ENCODE assay signal across 34 mouse cellular contexts in the genomic region with DNA sequence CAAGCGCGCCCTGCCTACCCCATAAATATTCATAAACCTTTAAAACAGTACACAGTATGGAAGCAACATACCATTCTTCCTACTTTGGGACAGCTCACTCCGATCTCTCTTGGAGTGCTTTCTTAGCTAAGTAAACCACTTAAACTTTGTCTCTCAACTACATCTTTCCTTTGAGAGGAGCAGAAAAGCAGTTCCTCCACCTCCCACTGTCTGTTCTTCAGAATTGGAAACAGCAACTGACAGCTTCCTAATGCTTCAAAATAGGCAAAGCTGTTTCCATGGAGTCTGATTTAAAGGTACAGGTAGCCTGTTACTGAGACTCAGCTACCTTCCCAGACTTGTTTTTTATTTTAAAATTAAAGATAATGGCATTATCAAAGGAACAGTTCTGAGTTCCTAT.
"Had no signal": no experiment of that assay in that cellular context is flagged by ENCODE, and none has a peak within 500 bp of the region (broad histone marks: within the 10 kb centered on the region; RNA-seq: fewer than 3 reads in every experiment).

No protein-coding gene starts in this region.

- H3K4me3 ChIP-seq: heart, embryonic 12.5 days; heart, embryonic 13.5 days; heart, embryonic 15.5 days; hindbrain, embryonic 10.5 days; hindbrain, embryonic 12.5 days; hindbrain, embryonic 13.5 days; hindbrain, embryonic 15.5 days; intestine, embryonic 15.5 days; kidney, embryonic 15.5 days; layer of hippocampus, adult 2 months; left cerebral cortex, adult 2 months had no signal

- H3K36me3 ChIP-seq: heart, embryonic 12.5 days; heart, embryonic 13.5 days; heart, embryonic 15.5 days; hindbrain, embryonic 10.5 days; hindbrain, embryonic 12.5 days; hindbrain, embryonic 13.5 days; hindbrain, embryonic 15.5 days; intestine, embryonic 15.5 days; kidney, embryonic 15.5 days had no signal

- H3K9me3 ChIP-seq: heart, embryonic 12.5 days; heart, embryonic 13.5 days; heart, embryonic 15.5 days; hindbrain, embryonic 10.5 days; hindbrain, embryonic 12.5 days; hindbrain, embryonic 13.5 days; hindbrain, embryonic 15.5 days; intestine, embryonic 15.5 days; kidney, embryonic 15.5 days had no signal

- H3K4me1 ChIP-seq: heart, embryonic 12.5 days; heart, embryonic 13.5 days; heart, embryonic 15.5 days; hindbrain, embryonic 10.5 days; hindbrain, embryonic 12.5 days; hindbrain, embryonic 13.5 days; hindbrain, embryonic 15.5 days; intestine, embryonic 15.5 days; kidney, embryonic 15.5 days had no signal

- H3K27ac ChIP-seq: heart, embryonic 13.5 days; heart, embryonic 15.5 days; hindbrain, embryonic 10.5 days; hindbrain, embryonic 12.5 days; hindbrain, embryonic 13.5 days; hindbrain, embryonic 14.5 days; hindbrain, embryonic 15.5 days; hindbrain, postnatal 0 days; intestine, embryonic 15.5 days; kidney, embryonic 15.5 days; kidney, postnatal 0 days; layer of hippocampus, adult 2 months; left cerebral cortex, adult 2 months had no signal

- DNase-seq: heart, postnatal 10 days; heart, postnatal 14 days; heart, postnatal 36 days; heart, postnatal 4 days; kidney, adult 11 months; kidney, adult 18-20 months; kidney, adult 2 months; kidney, adult 8-10 months; kidney, adult 9 months; kidney, postnatal 10 days; kidney, postnatal 14 days; kidney, postnatal 25 days; kidney, postnatal 36 days; kidney, postnatal 4 days; layer of hippocampus, adult 9-11 months; layer of hippocampus, postnatal 36 days had no signal

- H3K9ac ChIP-seq: heart, embryonic 12.5 days; heart, embryonic 13.5 days; heart, embryonic 15.5 days; hindbrain, embryonic 12.5 days; hindbrain, embryonic 13.5 days; hindbrain, embryonic 14.5 days; hindbrain, embryonic 15.5 days; intestine, embryonic 15.5 days; kidney, embryonic 15.5 days had no signal

- H3K27me3 ChIP-seq: heart, embryonic 12.5 days; heart, embryonic 13.5 days; heart, embryonic 15.5 days; hindbrain, embryonic 12.5 days; hindbrain, embryonic 13.5 days; hindbrain, embryonic 15.5 days; intestine, embryonic 15.5 days; kidney, embryonic 15.5 days had no signal

- ATAC-seq: hindbrain, embryonic 16.5 days; inflammation-experienced regulatory T-cells, adult 6 months; intestine, embryonic 15.5 days; intestine, embryonic 16.5 days; intestine, postnatal 0 days had no signal

- H3K4me2 ChIP-seq: heart, embryonic 12.5 days; heart, embryonic 13.5 days; heart, embryonic 15.5 days; hindbrain, embryonic 12.5 days; hindbrain, embryonic 13.5 days; hindbrain, embryonic 14.5 days; hindbrain, embryonic 15.5 days; intestine, embryonic 15.5 days; kidney, embryonic 15.5 days had no signal
